Comparison of ENCODE assay signal across 27 mouse cellular contexts in genomic region chr1:164602568-164602967, GRCm38 (mm10).
DNase-seq lines count a peak whose midpoint lies in the region; ATAC-seq and TF ChIP-seq lines count a peak whose summit lies in the region.
"Had no signal": no experiment of that assay in that cellular context is flagged by ENCODE, and none has a peak within 500 bp of the region (broad histone marks: within the 10 kb centered on the region; RNA-seq: fewer than 3 reads in every experiment).

No protein-coding gene starts in this region.

- H3K9me3 ChIP-seq in liver, embryonic 11.5 days (ENCODE audit: control insufficient read depth, low read length): no peaks in the 10 kb centered on the region
- H3K9me3 ChIP-seq in liver, postnatal 0 days (ENCODE audit: low read length): no peaks in the 10 kb centered on the region
- H3K9me3 ChIP-seq in liver, embryonic 14.5 days (ENCODE audit: control insufficient read depth, low read length): no peaks in the 10 kb centered on the region
- H3K9me3 ChIP-seq: embryonic facial prominence, embryonic 10.5 days; embryonic facial prominence, embryonic 13.5 days; forebrain, embryonic 12.5 days; forebrain, embryonic 15.5 days; heart, embryonic 10.5 days; heart, embryonic 13.5 days had no signal

- no peak overlapping the region for H3K4me3 ChIP-seq in liver, embryonic 11.5 days (ENCODE audit: low read depth, low read length)
- H3K4me3 ChIP-seq in liver, postnatal 0 days (ENCODE audit: low read depth, low read length): no peak overlapping the region
- no peak overlapping the region for H3K4me3 ChIP-seq in liver, embryonic 14.5 days (ENCODE audit: insufficient read depth in 1 of 2, low read depth in 2 of 2, low read length in 2 of 2)
- H3K4me3 ChIP-seq: embryonic facial prominence, embryonic 10.5 days; embryonic facial prominence, embryonic 13.5 days; erythroblast, embryonic 14.5 days; forebrain, embryonic 12.5 days; forebrain, embryonic 15.5 days; heart, adult 2 months; heart, embryonic 10.5 days; heart, embryonic 13.5 days had no signal

- H3K4me1 ChIP-seq in liver, embryonic 11.5 days (replicated peaks; ENCODE audit: control insufficient read depth, insufficient read depth, low read length): no peaks in the 10 kb centered on the region
- no peaks in the 10 kb centered on the region for H3K4me1 ChIP-seq in liver, postnatal 0 days (ENCODE audit: insufficient read depth)
- no peaks in the 10 kb centered on the region for H3K4me1 ChIP-seq in liver, embryonic 14.5 days (replicated peaks; ENCODE audit: control insufficient read depth in 2 of 2, insufficient read depth in 2 of 2, low read length in 1 of 2)
- H3K4me1 ChIP-seq: embryonic facial prominence, embryonic 10.5 days; embryonic facial prominence, embryonic 13.5 days; heart, embryonic 10.5 days; heart, embryonic 13.5 days had no signal

- no peak for TF ChIP-seq EP300 in liver, postnatal 0 days (IDR thresholded peaks at IDR 0.05; ENCODE audit: low read depth)
- peak; percentile 31; the same call in 1 of the 2 replicates for TF ChIP-seq EP300 in liver, embryonic 14.5 days (IDR thresholded peaks at IDR 0.05; ENCODE audit: low read depth)

- no peak overlapping the region for H3K27ac ChIP-seq in liver, embryonic 11.5 days (ENCODE audit: low read depth, low read length)
- H3K27ac ChIP-seq in liver, postnatal 0 days (ENCODE audit: low read depth): no peak overlapping the region
- no peak overlapping the region for H3K27ac ChIP-seq in liver, embryonic 14.5 days
- H3K27ac ChIP-seq: embryonic facial prominence, embryonic 10.5 days; embryonic facial prominence, embryonic 13.5 days; forebrain, embryonic 12.5 days; forebrain, embryonic 15.5 days; heart, adult 2 months; heart, embryonic 10.5 days; heart, embryonic 13.5 days; hindbrain, embryonic 14.5 days; hindbrain, postnatal 0 days had no signal

- no peak for DNase-seq in liver, embryonic 11.5 days (ENCODE audit: low spot score)
- DNase-seq in liver, postnatal 0 days: no peak
- peak; percentile 1 for DNase-seq in c-Kit-positive CD71-positive TER-119-positive erythroid progenitor cells, embryonic 14.5 days (ENCODE audit: low spot score)
- DNase-seq in liver, embryonic 14.5 days (ENCODE audit: low read depth in 3 of 3, low spot score in 3 of 3): peak in 1 of 3 experiments; percentile 1
- DNase-seq in right cerebral cortex, postnatal 4 days: no peak
- no peak for DNase-seq in urinary bladder, postnatal 10 days (ENCODE audit: low spot score)
- DNase-seq: adrenal gland, adult 8-10 months; adrenal gland, postnatal 25 days; cerebellum, adult 18-20 months; cerebellum, adult 9-10 months; cerebellum, postnatal 25 days; embryo, embryonic 11 days; gastrocnemius, postnatal 10 days; gastrocnemius, postnatal 36 days; heart, adult 2 months; heart, postnatal 14 days; heart, postnatal 4 days had no signal

- H3K27me3 ChIP-seq in liver, embryonic 11.5 days (replicated peaks; ENCODE audit: control insufficient read depth, insufficient read depth, low read length): no peaks in the 10 kb centered on the region
- H3K27me3 ChIP-seq in liver, postnatal 0 days (ENCODE audit: insufficient read depth, low read length): no peaks in the 10 kb centered on the region
- no peaks in the 10 kb centered on the region for H3K27me3 ChIP-seq in liver, embryonic 14.5 days (ENCODE audit: control insufficient read depth, insufficient read depth, low read length)
- H3K27me3 ChIP-seq: embryonic facial prominence, embryonic 13.5 days; forebrain, embryonic 12.5 days; forebrain, embryonic 15.5 days; heart, embryonic 13.5 days had no signal

- no peak overlapping the region for H3K4me2 ChIP-seq in liver, embryonic 11.5 days
- H3K4me2 ChIP-seq in liver, postnatal 0 days (ENCODE audit: low read depth, low read length): no peak overlapping the region
- H3K4me2 ChIP-seq in liver, embryonic 14.5 days (ENCODE audit: low read depth): no peak overlapping the region
- H3K4me2 ChIP-seq: embryonic facial prominence, embryonic 13.5 days; forebrain, embryonic 12.5 days; forebrain, embryonic 15.5 days; heart, embryonic 13.5 days; hindbrain, embryonic 14.5 days had no signal

- ATAC-seq in liver, embryonic 11.5 days (replicated peaks; ENCODE audit: low FRiP score): peak; percentile 78
- no peak for ATAC-seq in liver, postnatal 0 days
- peak; percentile 48; the same call in 1 of the 2 replicates for ATAC-seq in liver, embryonic 14.5 days (ENCODE audit: insufficient read depth)
- ATAC-seq in frontal cortex, adult (ENCODE audit: low TSS enrichment): no peak
- ATAC-seq: forebrain, embryonic 15.5 days; hindbrain, postnatal 0 days had no signal

- no peaks in the 10 kb centered on the region for H3K36me3 ChIP-seq in liver, embryonic 11.5 days (ENCODE audit: control insufficient read depth, insufficient read depth, low read length)
- H3K36me3 ChIP-seq in liver, postnatal 0 days (replicated peaks; ENCODE audit: insufficient read depth, low read length): no peaks in the 10 kb centered on the region
- no peaks in the 10 kb centered on the region for H3K36me3 ChIP-seq in liver, embryonic 14.5 days (replicated peaks; ENCODE audit: control insufficient read depth, insufficient read depth, low read depth)
- H3K36me3 ChIP-seq: embryonic facial prominence, embryonic 10.5 days; embryonic facial prominence, embryonic 13.5 days; forebrain, embryonic 12.5 days; forebrain, embryonic 15.5 days; heart, embryonic 10.5 days; heart, embryonic 13.5 days had no signal

- TF ChIP-seq CTCF in liver, postnatal 0 days (IDR thresholded peaks at IDR 0.05; ENCODE audit: low read depth): no peak
- TF ChIP-seq CTCF in liver, embryonic 14.5 days (IDR thresholded peaks at IDR 0.05; ENCODE audit: low read depth): no peak

- no peak overlapping the region for H3K9ac ChIP-seq in liver, embryonic 11.5 days (ENCODE audit: low read depth, low read length)
- H3K9ac ChIP-seq in liver, postnatal 0 days (replicated peaks): no peak overlapping the region
- H3K9ac ChIP-seq in liver, embryonic 14.5 days (replicated peaks): no peak overlapping the region
- H3K9ac ChIP-seq: embryonic facial prominence, embryonic 13.5 days; forebrain, embryonic 12.5 days; forebrain, embryonic 15.5 days; heart, embryonic 13.5 days; hindbrain, embryonic 14.5 days had no signal

- WGBS in liver, embryonic 11.5 days: 78% methylated on average over 5 of the region's 5 CpGs
- WGBS in liver, postnatal 0 days (ENCODE audit: insufficient replicate concordance): 78% methylated on average over 5 of the region's 5 CpGs
- 35% methylated on average over 5 of the region's 5 CpGs for WGBS in liver, embryonic 14.5 days (ENCODE audit: insufficient replicate concordance)

Comparison
In these comparisons a context has a peak if more than half of its experiments do, and no peak if none do; other contexts are left out.
1. ATAC-seq: peak in liver, embryonic 11.5 days (single experiment) and liver, embryonic 14.5 days (single experiment); none in liver, postnatal 0 days (single experiment) and frontal cortex, adult (single experiment).